Mouse (Mus musculus): ENCODE measurements around the gene Nell2. TPM values are rescaled to one million over a fixed set of nuclear protein-coding genes. Genes with fewer than 3 reads are reported as not detected.
"Not testable (repeated sequence)": the region's sequence is repeated elsewhere in the genome, so short reads cannot be mapped to it uniquely, and the experiment has no call there.

The Nell2 gene
- polyA plus RNA-seq, 1 experiment from 2014 or later: 166 TPM

GRCm38 (mm10) chr15:95525997-95526396 lies 2.4 kb downstream of the Nell2 start:
- WGBS: 4% methylated on average over 5 of the region's 5 CpGs

GRCm38 (mm10) chr15:95518204-95518603 lies 10.2 kb downstream of the Nell2 start:
- WGBS: 78% methylated on average over 3 of the region's 3 CpGs
- no peak overlapping the region for H3K9ac ChIP-seq
- H3K9me3 ChIP-seq: no peaks in the 10 kb centered on the region
- no peak for ATAC-seq (ENCODE audit: low read depth)
- peaks cover 1% of the 10 kb centered on the region; the same call in 1 of the 2 replicates for H3K4me1 ChIP-seq (replicated peaks)
- no peak overlapping the region for H3K4me2 ChIP-seq
- no peaks in the 10 kb centered on the region for H3K27me3 ChIP-seq
- no peak overlapping the region for H3K27ac ChIP-seq (replicated peaks)
- H3K4me3 ChIP-seq: no peak overlapping the region
- peaks cover 21% of the 10 kb centered on the region; the same call in 1 of the 2 replicates for H3K36me3 ChIP-seq

More at GRCm38 (mm10) chr15:95525997-95526396, 2.4 kb downstream of the Nell2 start:
- peak overlapping the region; percentile 77 for H3K4me3 ChIP-seq
- H3K27ac ChIP-seq (replicated peaks): peak overlapping the region; percentile 93; the same call in 1 of the 2 replicates
- H3K9me3 ChIP-seq: no peaks in the 10 kb centered on the region
- H3K4me1 ChIP-seq (replicated peaks): peaks cover 38% of the 10 kb centered on the region
- H3K36me3 ChIP-seq: peaks cover 3% of the 10 kb centered on the region; the same call in 1 of the 2 replicates
- H3K27me3 ChIP-seq: no peaks in the 10 kb centered on the region
- H3K4me2 ChIP-seq: peak overlapping the region; percentile 83
- ATAC-seq (ENCODE audit: low read depth): peak; percentile 47; the same call in 1 of the 2 replicates
- peak overlapping the region; percentile 87 for H3K9ac ChIP-seq

DNA sequence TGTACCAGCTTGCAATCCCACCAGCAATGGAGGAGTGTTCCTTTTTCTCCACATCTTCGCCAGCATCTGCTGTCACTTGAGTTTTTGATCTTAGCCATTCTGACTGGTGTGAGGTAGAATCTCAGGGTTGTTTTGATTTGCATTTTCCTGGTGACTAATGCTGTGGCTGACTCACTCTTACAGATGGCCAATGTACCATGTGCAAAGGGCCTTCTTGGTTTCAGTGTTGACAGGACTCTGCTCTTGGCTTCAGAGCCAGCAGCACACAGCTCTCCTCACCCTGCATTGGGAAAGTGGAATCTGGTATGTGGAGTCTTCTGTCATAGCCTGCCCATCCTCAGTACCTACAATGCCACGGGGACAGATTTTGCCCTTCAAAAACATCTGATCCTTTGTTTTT lies 15.1 kb downstream of the Nell2 start:
- 72% methylated on average over 2 of the region's 2 CpGs for WGBS
- not testable (repeated sequence) for H3K9ac ChIP-seq; H3K27me3 ChIP-seq; H3K4me3 ChIP-seq; H3K4me1 ChIP-seq (replicated peaks); H3K9me3 ChIP-seq; H3K27ac ChIP-seq (replicated peaks); H3K36me3 ChIP-seq; H3K4me2 ChIP-seq; ATAC-seq (ENCODE audit: low read depth)

DNA sequence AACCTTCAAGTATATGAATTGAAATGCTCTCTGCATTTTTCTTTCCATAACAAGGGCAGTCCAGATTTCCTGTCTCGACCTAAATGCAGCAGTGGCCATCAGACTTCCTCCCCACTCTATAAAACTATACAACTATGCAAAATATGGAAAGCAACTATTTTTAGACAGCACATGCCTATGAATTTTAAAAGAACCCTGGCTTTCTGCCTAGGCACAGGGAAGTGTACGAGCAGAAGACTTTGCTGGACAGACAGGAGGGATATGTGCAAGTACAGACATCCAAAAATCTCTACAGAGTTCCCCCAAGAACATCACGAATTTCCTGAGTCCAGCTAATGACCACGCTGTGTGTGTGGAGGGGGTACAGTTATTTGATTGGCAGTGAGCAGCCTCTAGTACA lies 32.7 kb downstream of the Nell2 start:
- H3K4me3 ChIP-seq: no peak overlapping the region
- no peaks in the 10 kb centered on the region for H3K27me3 ChIP-seq
- no peak overlapping the region for H3K4me2 ChIP-seq
- H3K9me3 ChIP-seq: no peaks in the 10 kb centered on the region
- H3K4me1 ChIP-seq (replicated peaks): peaks cover 6% of the 10 kb centered on the region; the same call in 1 of the 2 replicates
- 86% methylated on average over 4 of the region's 4 CpGs for WGBS
- H3K36me3 ChIP-seq: 0 out of 2 replicates have a peak, but pooled peaks cover 3% of the 10 kb centered on the region
- ATAC-seq (ENCODE audit: low read depth): no peak
- no peak overlapping the region for H3K9ac ChIP-seq
- no peak overlapping the region for H3K27ac ChIP-seq (replicated peaks)

GRCm38 (mm10) chr15:95495193-95495592 lies 33.2 kb downstream of the Nell2 start:
- Histone ChIP-seq H3K4me1 (replicated peaks) (peaks cover 7% of the 10 kb centered on the region; the same call in 1 of the 2 replicates), H3K4me2 (no peak overlapping the region), H3K27me3 (no peaks in the 10 kb centered on the region), H3K27ac (replicated peaks) (no peak overlapping the region), H3K4me3 (no peak overlapping the region), H3K36me3 (0 out of 2 replicates have a peak, but pooled peaks cover 3% of the 10 kb centered on the region), H3K9ac (no peak overlapping the region), H3K9me3 (no peaks in the 10 kb centered on the region)
- no peak for ATAC-seq (ENCODE audit: low read depth)
- WGBS: 86% methylated on average over 8 of the region's 8 CpGs

GRCm38 (mm10) chr15:95492201-95492600 lies 36.2 kb downstream of the Nell2 start:
- no peak for ATAC-seq (ENCODE audit: low read depth)
- Histone ChIP-seq H3K27me3 (no peaks in the 10 kb centered on the region), H3K9ac (no peak overlapping the region), H3K4me2 (no peak overlapping the region), H3K4me1 (replicated peaks) (peaks cover 19% of the 10 kb centered on the region), H3K36me3 (no peaks in the 10 kb centered on the region), H3K4me3 (no peak overlapping the region), H3K9me3 (no peaks in the 10 kb centered on the region), H3K27ac (replicated peaks) (no peak overlapping the region)
- WGBS: 70% methylated on average over 5 of the region's 5 CpGs

- WGBS: 43% methylated on average over 4 of the region's 4 CpGs
- no peak overlapping the region for H3K4me2 ChIP-seq
- H3K36me3 ChIP-seq: no peaks in the 10 kb centered on the region
- ATAC-seq (ENCODE audit: low read depth): no peak
- H3K4me3 ChIP-seq: no peak overlapping the region
- H3K4me1 ChIP-seq (replicated peaks): peaks cover 19% of the 10 kb centered on the region
- no peaks in the 10 kb centered on the region for H3K9me3 ChIP-seq
- no peaks in the 10 kb centered on the region for H3K27me3 ChIP-seq
- H3K9ac ChIP-seq: no peak overlapping the region
- no peak overlapping the region for H3K27ac ChIP-seq (replicated peaks)
Measured at GRCm38 (mm10) chr15:95489174-95489573, 39.2 kb downstream of the Nell2 start.

DNA sequence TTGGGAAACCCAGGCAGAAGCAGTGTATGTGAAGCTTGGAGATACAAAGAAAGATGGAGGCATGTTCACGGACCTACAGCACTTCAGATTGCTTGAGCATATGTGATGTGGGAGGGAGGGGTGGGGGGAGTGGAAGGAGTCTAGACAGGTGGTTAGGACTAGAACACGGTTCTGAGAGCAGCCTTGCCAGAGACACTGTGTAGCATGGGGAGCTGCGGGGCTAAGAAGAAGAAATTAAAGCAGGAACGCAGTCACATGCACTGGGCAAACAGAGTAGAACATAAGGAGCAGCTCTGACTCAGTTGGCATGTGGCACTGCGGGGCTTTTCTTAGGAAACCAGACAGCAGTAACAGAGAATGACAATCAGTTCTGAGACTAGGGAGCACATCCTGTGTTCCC lies 40.4 kb downstream of the Nell2 start:
- Histone ChIP-seq H3K9me3 (no peaks in the 10 kb centered on the region), H3K27me3 (no peaks in the 10 kb centered on the region), H3K9ac (no peak overlapping the region), H3K4me2 (no peak overlapping the region), H3K27ac (replicated peaks) (no peak overlapping the region), H3K4me1 (replicated peaks) (peaks cover 19% of the 10 kb centered on the region), H3K36me3 (no peaks in the 10 kb centered on the region), H3K4me3 (no peak overlapping the region)
- no peak for ATAC-seq (ENCODE audit: low read depth)
- 86% methylated on average over 5 of the region's 5 CpGs for WGBS

DNA sequence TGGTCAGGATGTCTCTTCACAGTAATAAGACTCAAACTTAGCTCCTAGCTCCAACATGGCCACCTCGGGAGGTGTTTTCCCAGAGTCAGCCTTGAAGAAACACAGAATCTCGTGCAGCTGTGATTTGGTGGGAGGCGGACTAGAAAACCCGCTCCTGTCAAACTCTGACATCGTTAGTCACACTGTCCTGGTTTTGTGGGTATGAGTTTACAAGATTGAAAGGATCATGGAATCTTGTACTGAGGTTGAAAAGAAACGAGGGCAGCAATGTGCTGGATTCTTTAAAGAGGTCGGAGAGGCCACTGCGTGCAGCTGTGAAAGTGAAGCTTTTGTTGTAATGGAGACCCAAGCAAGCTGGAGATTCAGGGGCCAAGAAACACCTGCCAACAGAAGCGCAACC lies 46.4 kb downstream of the Nell2 start:
- Histone ChIP-seq H3K27me3 (no peaks in the 10 kb centered on the region), H3K4me1 (replicated peaks) (no peaks in the 10 kb centered on the region), H3K4me2 (no peak overlapping the region), H3K27ac (replicated peaks) (no peak overlapping the region), H3K4me3 (no peak overlapping the region), H3K36me3 (no peaks in the 10 kb centered on the region), H3K9ac (no peak overlapping the region), H3K9me3 (no peaks in the 10 kb centered on the region)
- WGBS: 74% methylated on average over 9 of the region's 9 CpGs
- no peak for ATAC-seq (ENCODE audit: low read depth)

- 90% methylated on average over 4 of the region's 4 CpGs for WGBS
- Histone ChIP-seq H3K4me1 (replicated peaks) (no peaks in the 10 kb centered on the region), H3K27me3 (no peaks in the 10 kb centered on the region), H3K9me3 (no peaks in the 10 kb centered on the region), H3K36me3 (no peaks in the 10 kb centered on the region), H3K9ac (no peak overlapping the region), H3K4me3 (no peak overlapping the region), H3K27ac (replicated peaks) (no peak overlapping the region), H3K4me2 (no peak overlapping the region)
- no peak for ATAC-seq (ENCODE audit: low read depth)
Measured at GRCm38 (mm10) chr15:95481585-95481984, 46.8 kb downstream of the Nell2 start.

DNA sequence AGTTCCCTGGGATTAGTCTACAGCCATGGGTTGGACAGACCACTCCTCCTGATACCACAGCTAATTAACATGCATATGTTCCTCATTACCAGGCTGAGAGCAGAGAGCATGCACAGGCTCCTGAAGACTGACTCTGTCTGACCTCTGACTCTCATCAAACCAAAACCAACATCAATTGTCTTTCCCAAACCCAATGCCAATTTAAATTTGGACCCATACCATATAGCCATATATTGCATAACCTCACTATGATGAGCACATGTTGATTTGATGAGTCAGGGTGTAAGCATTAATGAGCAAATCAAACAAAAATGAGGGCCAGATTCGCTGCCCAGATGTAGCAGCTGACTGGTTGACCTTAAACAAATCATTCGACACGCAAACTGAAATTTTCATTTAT lies 51.9 kb downstream of the Nell2 start:
- Histone ChIP-seq H3K9ac (no peak overlapping the region), H3K36me3 (peaks cover 14% of the 10 kb centered on the region), H3K4me2 (no peak overlapping the region), H3K9me3 (no peaks in the 10 kb centered on the region), H3K27ac (replicated peaks) (no peak overlapping the region), H3K4me1 (replicated peaks) (no peaks in the 10 kb centered on the region), H3K4me3 (no peak overlapping the region), H3K27me3 (no peaks in the 10 kb centered on the region)
- 91% methylated on average over 3 of the region's 3 CpGs for WGBS
- no peak for ATAC-seq (ENCODE audit: low read depth)

DNA sequence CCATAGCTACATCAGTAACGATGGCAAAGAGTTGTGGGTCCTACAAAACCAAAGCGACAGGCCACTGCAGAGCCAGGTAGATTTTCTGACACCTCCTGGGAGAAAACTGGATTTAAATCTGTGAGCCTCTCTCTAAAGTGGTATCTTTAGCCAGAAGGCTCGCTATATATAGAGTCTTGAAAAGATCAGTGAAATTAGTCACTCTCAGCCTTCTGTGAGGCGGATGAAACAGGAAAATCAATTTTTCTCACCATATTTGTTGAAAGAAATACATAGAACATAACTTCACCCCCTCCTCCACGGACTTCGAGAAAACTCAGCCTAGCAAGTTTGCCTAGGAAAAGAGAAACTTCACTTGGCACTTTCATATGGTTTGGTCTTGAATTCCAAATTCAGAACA lies 54.4 kb downstream of the Nell2 start:
- Histone ChIP-seq H3K4me3 (no peak overlapping the region), H3K9ac (no peak overlapping the region), H3K4me2 (no peak overlapping the region), H3K36me3 (peaks cover 14% of the 10 kb centered on the region), H3K9me3 (no peaks in the 10 kb centered on the region), H3K27me3 (no peaks in the 10 kb centered on the region), H3K27ac (replicated peaks) (no peak overlapping the region), H3K4me1 (replicated peaks) (no peaks in the 10 kb centered on the region)
- ATAC-seq (ENCODE audit: low read depth): no peak
- WGBS: 90% methylated on average over 6 of the region's 6 CpGs

DNA sequence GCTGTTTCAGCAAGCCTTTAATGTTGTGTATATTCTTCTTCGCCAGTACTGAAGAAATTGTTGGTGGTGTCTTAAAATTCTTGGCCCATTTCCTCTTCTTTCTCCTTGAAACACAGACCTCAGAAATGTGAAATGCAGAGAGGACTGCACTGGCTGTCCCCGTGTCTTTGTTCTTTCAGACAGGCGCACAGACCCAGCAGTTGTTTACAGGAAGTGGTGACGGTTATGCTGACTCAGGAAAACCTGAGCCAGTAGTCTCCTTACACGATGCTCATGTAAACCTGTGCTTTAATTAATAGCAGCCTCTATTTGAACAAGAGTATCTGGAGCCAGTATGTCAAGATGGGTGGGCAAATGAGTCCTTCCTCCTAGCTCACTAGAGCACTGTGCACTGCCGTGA lies 61.2 kb downstream of the Nell2 start:
- no peak for ATAC-seq (ENCODE audit: low read depth)
- WGBS: 70% methylated on average over 6 of the region's 6 CpGs

More for the DNA sequence above, 61.2 kb downstream of the Nell2 start:
- no peak overlapping the region for H3K4me2 ChIP-seq
- H3K36me3 ChIP-seq: peaks cover 8% of the 10 kb centered on the region; the same call in 1 of the 2 replicates
- H3K27ac ChIP-seq (replicated peaks): peak overlapping the region; percentile 61
- no peaks in the 10 kb centered on the region for H3K9me3 ChIP-seq
- peaks cover 16% of the 10 kb centered on the region for H3K4me1 ChIP-seq (replicated peaks)
- H3K27me3 ChIP-seq: no peaks in the 10 kb centered on the region
- no peak overlapping the region for H3K4me3 ChIP-seq
- no peak overlapping the region for H3K9ac ChIP-seq
